Mouse (Mus musculus) hindbrain, postnatal 0 days (tissue): ENCODE data around the gene Rprml. TPM values are rescaled to one million over a fixed set of nuclear protein-coding genes. Genes with fewer than 3 reads are reported as not detected.
"Not testable (repeated sequence)": the region's sequence is repeated elsewhere in the genome, so short reads cannot be mapped to it uniquely, and the experiment has no call there.

Experiments
- ATAC-seq: fragments of 200-750 bp; cut with Nextera tagmentation; 2 replicates; pipeline ENCODE4 v1.8.0; 2017; ENCODE audit warnings: mild to moderate bottlenecking, moderate TSS enrichment, moderate library complexity
- DNase-seq: peaks from one replicate; pipeline ENCODE4 v3.0.0-alpha.2; 2015; ENCODE audit warnings: low spot score
- H3K27ac ChIP-seq: fragments of 300-500 bp; sonication (generic); 2 replicates; pipeline ENCODE4 v1.5.1; 2014; ENCODE audit warnings: mild to moderate bottlenecking
- H3K27me3 ChIP-seq: fragments of 300-500 bp; sonication (generic); 2 replicates; pipeline ENCODE4 v1.6.1; 2014; ENCODE audit warnings: low read length, mixed read lengths; ENCODE audit not compliant: insufficient read depth
- H3K36me3 ChIP-seq: fragments of 300-500 bp; sonication (generic); 2 replicates; pipeline ENCODE4 v1.6.1; 2014; ENCODE audit warnings: low read length, mixed read lengths; ENCODE audit not compliant: insufficient read depth
- H3K4me1 ChIP-seq: fragments of 300-500 bp; sonication (generic); 2 replicates; pipeline ENCODE4 v1.6.1; 2014; ENCODE audit warnings: antibody characterized with exemption, low read length, mixed read lengths; ENCODE audit not compliant: insufficient read depth
- H3K4me2 ChIP-seq: fragments of 300-500 bp; sonication (generic); 2 replicates; pipeline ENCODE4 v1.6.1; 2014; ENCODE audit warnings: low read depth, mild to moderate bottlenecking, low read length, moderate library complexity, mixed read lengths
- H3K4me3 ChIP-seq: fragments of 300-500 bp; sonication (generic); 2 replicates; pipeline ENCODE4 v1.5.1; 2014; ENCODE audit warnings: low read length
- H3K9ac ChIP-seq: fragments of 300-500 bp; sonication (generic); replicated peaks from 2 replicates; pipeline ENCODE4 v1.6.1; 2014; ENCODE audit warnings: mild to moderate bottlenecking, low read length, moderate library complexity, mixed read lengths
- H3K9me3 ChIP-seq: fragments of 300-500 bp; sonication (generic); 2 replicates; pipeline ENCODE4 v1.6.1; 2016; ENCODE audit warnings: low read length, mixed read lengths
- CTCF ChIP-seq: IDR thresholded peaks from 2 replicates; pipeline ENCODE4 v1.5.1; 2016; ENCODE audit warnings: antibody characterized with exemption, control low read depth, low read depth
- WGBS: fragments of 180-500 bp; shearing (Covaris S2); extraction: QIAGEN DNeasy Blood & Tissue Kit; methylation state at CpG from one replicate; pipeline ENCODE4 v1.1.7; 2014; 5-methylcytosine and 5-hydroxymethylcytosine counted together
- polyA plus RNA-seq: library from polyadenylated mRNA; unstranded; fragments of >200 nt; fragmentation: Nextera tagmentation; extraction: Ambion mirVana; gene quantifications from 2 replicates; pipeline ENCODE4 v1.2.1, GENCODE M21; 2015
- total RNA-seq: library from RNA; depleted of rRNA; stranded (reverse); fragments of >200 nt; gene quantifications from 2 replicates; pipeline ENCODE4 v1.2.3, GENCODE M21; 2014

Gene Rprml
- total and polyA plus RNA-seq, 2 experiments from 2014 or later: 6.3 to 13.6 TPM

DNA sequence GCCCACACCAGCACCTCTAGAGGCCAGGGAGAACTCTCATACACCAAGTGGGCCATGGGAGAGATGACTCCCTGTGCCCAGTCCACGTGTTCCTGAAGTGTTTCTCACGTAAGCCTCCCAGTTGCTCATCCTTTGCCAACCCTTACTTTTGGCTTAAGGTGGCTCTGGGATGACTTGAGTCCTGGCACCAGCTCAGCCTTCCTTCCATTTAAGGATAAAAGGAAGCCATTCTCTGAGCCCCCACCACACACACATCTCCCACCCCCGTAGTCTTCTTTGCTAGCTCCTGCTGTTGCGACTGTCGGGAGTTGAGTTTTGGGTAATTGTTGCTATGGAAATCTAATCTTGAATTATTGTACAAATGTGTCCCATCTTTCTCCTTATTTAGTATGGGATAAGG is 13.2 kb downstream of the Rprml start:
- no peak for TF ChIP-seq CTCF
- Histone ChIP-seq H3K4me2 (no peak overlapping the region), H3K27me3 (no peaks in the 10 kb centered on the region), H3K4me3 (no peak overlapping the region), H3K9ac (no peak overlapping the region), H3K4me1 (peaks cover 20% of the 10 kb centered on the region), H3K36me3 (no peaks in the 10 kb centered on the region), H3K27ac (no peak overlapping the region), H3K9me3 (no peaks in the 10 kb centered on the region)
- WGBS: 55% methylated on average over 5 of the region's 5 CpGs
- ATAC-seq (no peak), DNase-seq (no peak)

DNA sequence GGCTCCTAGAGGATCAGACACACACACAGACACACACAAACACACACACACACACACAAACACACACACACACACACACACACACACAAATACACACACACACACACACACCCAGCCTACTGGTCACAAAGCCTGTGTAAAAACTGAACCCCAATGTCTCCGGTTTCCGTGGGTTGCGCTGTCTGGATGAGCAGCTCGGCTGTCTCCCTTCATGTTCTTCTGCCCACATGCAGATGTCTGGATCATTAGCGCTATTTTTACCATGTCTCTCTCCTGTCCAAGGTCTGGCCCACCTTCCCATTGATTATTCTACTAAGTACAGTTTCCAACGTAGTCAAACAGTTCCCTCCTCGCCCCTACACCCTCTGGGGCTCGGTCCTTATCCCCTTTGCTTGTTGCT is 13.7 kb downstream of the Rprml start:
- Histone ChIP-seq H3K9ac (no peak overlapping the region), H3K4me1 (peaks cover 20% of the 10 kb centered on the region), H3K4me2 (no peak overlapping the region), H3K4me3 (no peak overlapping the region), H3K27ac (no peak overlapping the region), H3K36me3 (no peaks in the 10 kb centered on the region), H3K9me3 (no peaks in the 10 kb centered on the region), H3K27me3 (no peaks in the 10 kb centered on the region)
- no peak for DNase-seq
- TF ChIP-seq CTCF: no peak
- no peak for ATAC-seq
- WGBS: 85% methylated on average over 8 of the region's 8 CpGs

DNA sequence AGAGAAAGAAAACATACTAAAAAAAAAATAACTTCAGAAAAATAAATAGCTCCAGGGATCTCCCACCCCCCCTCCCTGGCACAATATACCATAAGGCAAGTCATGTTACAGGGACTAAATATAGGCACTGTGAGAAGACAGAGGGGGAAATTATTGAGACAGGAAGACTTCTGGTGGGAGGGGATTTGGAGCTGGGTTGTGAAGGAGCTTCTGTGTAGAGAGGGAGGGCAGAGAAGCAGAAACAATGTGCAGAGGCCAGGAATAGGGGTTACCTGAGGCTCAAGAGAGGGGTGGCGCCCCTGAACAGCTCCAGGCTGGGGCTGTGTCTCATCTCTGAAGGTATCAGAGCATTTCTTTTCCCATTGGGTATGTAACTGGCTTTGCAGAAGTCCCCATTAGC is 16.3 kb downstream of the Rprml start:
- H3K9me3 ChIP-seq: no peaks in the 10 kb centered on the region
- H3K27ac ChIP-seq: peak overlapping the region; percentile 51; the same call in 1 of the 2 replicates
- H3K27me3 ChIP-seq: no peaks in the 10 kb centered on the region
- DNase-seq (no peak), ATAC-seq (no peak; the same call in 1 of the 2 replicates)
- H3K4me3 ChIP-seq: no peak overlapping the region
- no peak for TF ChIP-seq CTCF
- 36% methylated on average over 1 of the region's 1 CpGs for WGBS
- no peaks in the 10 kb centered on the region for H3K36me3 ChIP-seq
- peaks cover 20% of the 10 kb centered on the region for H3K4me1 ChIP-seq
- H3K9ac ChIP-seq: no peak overlapping the region
- H3K4me2 ChIP-seq: 0 out of 2 replicates have a peak overlapping the region, but pooled peaks have one; percentile 7

DNA sequence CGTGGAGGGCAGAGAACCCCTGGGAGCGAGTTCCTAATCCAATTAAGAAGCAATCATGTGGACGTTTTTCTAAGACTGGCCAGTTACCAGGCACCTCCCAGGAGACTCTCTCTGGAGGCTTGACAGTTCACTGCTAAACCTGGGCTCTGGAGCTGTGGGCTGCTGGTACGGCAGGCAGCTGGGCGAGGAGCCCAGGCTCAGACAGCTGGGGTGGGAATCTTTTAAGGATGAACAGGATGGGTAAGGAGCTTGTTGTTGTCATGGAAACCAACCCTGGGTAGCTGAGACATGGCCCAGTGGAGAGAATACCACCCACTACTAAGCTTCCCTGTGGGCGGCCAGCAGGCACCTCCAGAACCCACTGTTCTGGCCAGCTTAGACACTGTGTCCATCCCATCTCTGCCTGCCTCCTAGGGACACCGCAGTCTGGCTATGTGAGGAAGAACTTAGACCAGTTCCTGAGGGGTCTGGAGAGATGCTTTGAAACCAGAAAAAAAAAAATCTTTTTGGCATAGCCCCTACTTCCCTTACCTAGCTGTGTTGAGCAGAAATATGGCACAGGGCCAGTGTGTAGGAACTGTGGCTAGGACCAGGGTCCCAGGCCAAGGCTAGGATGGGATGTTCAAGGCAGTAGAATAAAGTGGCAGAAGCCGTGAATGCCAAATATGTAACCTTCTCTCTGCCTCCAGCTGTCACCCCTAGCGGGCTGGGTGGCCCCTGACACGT is 17.0 kb downstream of the Rprml start:
- no peak for TF ChIP-seq CTCF
- H3K27ac ChIP-seq: 0 out of 2 replicates have a peak overlapping the region, but pooled peaks have one; percentile 51
- peaks cover 20% of the 10 kb centered on the region for H3K4me1 ChIP-seq
- H3K36me3 ChIP-seq: no peaks in the 10 kb centered on the region
- 15% methylated on average over 10 of the region's 10 CpGs for WGBS
- no peak overlapping the region for H3K4me3 ChIP-seq
- no peaks in the 10 kb centered on the region for H3K27me3 ChIP-seq
- DNase-seq: peak; percentile 86
- 0 out of 2 replicates have a peak overlapping the region, but pooled peaks have one; percentile 7 for H3K4me2 ChIP-seq
- peak; percentile 90 for ATAC-seq
- H3K9ac ChIP-seq: no peak overlapping the region
- no peaks in the 10 kb centered on the region for H3K9me3 ChIP-seq

DNA sequence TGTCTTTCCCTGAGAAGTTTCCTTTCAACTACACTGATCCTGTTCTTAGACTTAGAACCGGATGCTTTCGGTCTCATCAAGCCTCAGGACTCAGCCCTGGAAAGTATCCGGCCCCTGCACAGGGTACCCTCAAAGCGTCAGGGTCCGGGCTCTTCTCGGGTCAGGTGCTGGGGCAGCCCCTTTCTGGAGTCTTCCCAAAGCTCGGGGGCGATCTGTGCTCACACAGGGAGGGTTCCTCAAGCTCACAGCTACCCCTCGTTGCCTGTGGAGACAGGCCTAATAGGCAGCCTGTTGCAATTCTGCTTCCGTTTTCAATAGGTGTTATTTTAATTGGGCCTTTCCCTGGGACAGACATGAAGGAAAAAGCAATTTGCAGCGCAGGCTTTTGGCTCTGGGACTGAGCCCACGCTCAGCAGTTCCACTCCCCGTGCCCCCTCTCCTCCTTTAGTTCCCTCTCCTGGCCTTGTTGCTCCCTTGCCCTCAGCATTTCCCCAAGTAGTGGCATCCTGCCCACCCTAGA is 17.6 kb downstream of the Rprml start:
- ATAC-seq (peak; percentile 39; the same call in 1 of the 2 replicates), DNase-seq (no peak)
- H3K9me3 ChIP-seq: no peaks in the 10 kb centered on the region
- H3K36me3 ChIP-seq: no peaks in the 10 kb centered on the region
- no peak for TF ChIP-seq CTCF
- no peaks in the 10 kb centered on the region for H3K27me3 ChIP-seq
- peaks cover 20% of the 10 kb centered on the region for H3K4me1 ChIP-seq
- H3K4me2 ChIP-seq: no peak overlapping the region
- 0 out of 2 replicates have a peak overlapping the region, but pooled peaks have one; percentile 1 for H3K27ac ChIP-seq
- no peak overlapping the region for H3K4me3 ChIP-seq
- no peak overlapping the region for H3K9ac ChIP-seq
- 31% methylated on average over 13 of the region's 13 CpGs for WGBS

DNA sequence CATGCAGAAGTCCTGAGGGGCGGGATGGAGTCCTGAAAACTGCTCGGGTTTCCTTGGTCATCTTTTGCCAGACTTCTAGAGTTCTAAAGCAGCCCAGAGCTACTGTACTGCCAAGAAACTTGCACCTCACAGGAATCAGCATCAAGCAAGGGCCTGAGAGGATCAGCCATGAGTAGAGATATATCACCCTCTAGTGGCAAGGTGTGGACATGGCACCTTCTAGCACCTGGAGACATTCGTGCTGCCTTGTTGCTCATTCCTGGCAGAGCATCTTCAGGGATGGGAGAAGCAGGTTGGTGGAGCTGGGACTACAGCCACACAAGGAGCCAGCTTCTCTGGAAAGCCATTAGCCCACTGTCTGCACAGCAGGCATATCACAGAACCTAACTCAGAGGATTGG is 26.2 kb downstream of the Rprml start:
- Histone ChIP-seq H3K4me1 (no peaks in the 10 kb centered on the region), H3K4me2 (no peak overlapping the region), H3K27me3 (no peaks in the 10 kb centered on the region), H3K4me3 (no peak overlapping the region), H3K36me3 (peaks cover 25% of the 10 kb centered on the region), H3K27ac (no peak overlapping the region), H3K9me3 (no peaks in the 10 kb centered on the region), H3K9ac (no peak overlapping the region)
- peak; percentile 97 for TF ChIP-seq CTCF
- WGBS: 36% methylated on average over 3 of the region's 3 CpGs
- peak; percentile 64; the same call in 1 of the 2 replicates for ATAC-seq
- peak; percentile 88 for DNase-seq

DNA sequence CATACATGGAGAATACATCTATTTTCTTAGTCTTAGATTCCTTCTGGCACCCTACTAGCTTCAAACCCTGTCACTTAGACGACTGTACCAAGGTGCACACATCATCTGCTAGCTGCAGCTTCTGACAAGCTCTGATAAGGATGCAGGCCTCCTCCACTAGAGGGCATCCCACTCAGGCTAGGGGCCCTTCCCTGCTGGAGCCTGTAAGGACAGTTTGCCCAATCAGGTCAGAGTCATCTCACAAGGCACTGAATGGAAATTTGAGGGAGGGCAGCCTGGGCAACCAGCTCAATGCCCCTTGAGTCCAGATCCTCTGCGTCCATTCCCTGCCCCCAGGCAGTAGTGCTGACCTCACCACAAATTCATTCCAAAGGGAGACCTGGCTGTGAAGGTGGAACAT is 27.7 kb downstream of the Rprml start:
- peaks cover 35% of the 10 kb centered on the region for H3K36me3 ChIP-seq
- 50% methylated on average over 2 of the region's 2 CpGs for WGBS
- H3K4me2 ChIP-seq, H3K4me1 ChIP-seq, H3K27me3 ChIP-seq, H3K9me3 ChIP-seq, H3K9ac ChIP-seq, ATAC-seq, H3K27ac ChIP-seq, H3K4me3 ChIP-seq: not testable (repeated sequence)
- peak; percentile 75 for TF ChIP-seq CTCF
- DNase-seq: peak; percentile 73
